In the genomic region with DNA sequence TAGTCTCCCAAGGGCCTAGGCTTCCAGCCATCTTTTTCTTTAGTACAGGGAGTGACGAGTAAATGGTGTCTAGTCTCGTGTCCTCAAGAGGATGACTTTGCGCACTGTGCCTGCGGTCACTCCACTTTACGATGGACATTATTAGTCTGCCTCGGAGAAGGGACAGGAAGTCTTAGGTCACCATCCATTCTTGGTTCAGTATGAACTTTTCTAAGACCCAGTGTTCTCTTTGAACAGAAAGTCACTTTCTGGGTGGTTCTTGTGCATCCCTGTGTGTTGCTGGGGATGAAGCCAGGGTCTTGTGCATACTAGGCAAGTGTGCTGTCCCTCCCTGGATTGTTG, we compare ENCODE assay signal across 25 mouse cellular contexts. TPM values are rescaled to one million over a fixed set of nuclear protein-coding genes. Genes with fewer than 3 reads are reported as not detected.
DNase-seq lines count a peak whose midpoint lies in the region; ATAC-seq and TF ChIP-seq lines count a peak whose summit lies in the region.
"Had no signal": no experiment of that assay in that cellular context is flagged by ENCODE, and none has a peak within 500 bp of the region (broad histone marks: within the 10 kb centered on the region; RNA-seq: fewer than 3 reads in every experiment).

No protein-coding gene starts in this region.

- TF ChIP-seq CTCF in heart, adult 2 months (IDR thresholded peaks at IDR 0.05), result no peak

- TF ChIP-seq EP300 in heart, adult 2 months (IDR thresholded peaks at IDR 0.05; ENCODE audit: insufficient read depth, low read depth, low read length), result no peak

- H3K27me3 ChIP-seq in heart, adult 2 months (ENCODE audit: control insufficient read depth, insufficient read depth, low read length), result no peaks in the 10 kb centered on the region
- no peaks in the 10 kb centered on the region for H3K27me3 ChIP-seq in heart, embryonic 15.5 days
- H3K27me3 ChIP-seq in megakaryocyte, embryonic 14.5 days (replicated peaks), result peaks cover 8% of the 10 kb centered on the region
- H3K27me3 ChIP-seq: forebrain, embryonic 15.5 days; neural tube, embryonic 12.5 days had no signal

- H3K9ac ChIP-seq in heart, adult 2 months (ENCODE audit: low read depth, low read length), result 0 out of 2 replicates have a peak overlapping the region, but pooled peaks have one; percentile 0
- H3K9ac ChIP-seq in heart, embryonic 15.5 days, result no peak overlapping the region
- H3K9ac ChIP-seq: forebrain, embryonic 15.5 days; neural tube, embryonic 12.5 days had no signal

- no peaks in the 10 kb centered on the region for H3K79me2 ChIP-seq in heart, adult 2 months (replicated peaks; ENCODE audit: control insufficient read depth, insufficient read depth, low read length)

- 24% methylated on average over 6 of the region's 6 CpGs for WGBS in heart, adult 2 months
- 60% methylated on average over 6 of the region's 6 CpGs for WGBS in heart, embryonic 15.5 days

- intact Hi-C loops in heart, adult 2 months (cut with DNase I), result no loop called here

- H3K9me3 ChIP-seq in heart, embryonic 15.5 days (replicated peaks), result no peaks in the 10 kb centered on the region
- peaks cover 4% of the 10 kb centered on the region for H3K9me3 ChIP-seq in megakaryocyte, embryonic 14.5 days
- H3K9me3 ChIP-seq: embryonic facial prominence, embryonic 10.5 days; forebrain, embryonic 15.5 days; neural tube, embryonic 12.5 days had no signal

- H3K4me1 ChIP-seq in heart, adult 2 months (ENCODE audit: control insufficient read depth, insufficient read depth, low read length), result peaks cover 22% of the 10 kb centered on the region
- peaks cover 51% of the 10 kb centered on the region for H3K4me1 ChIP-seq in heart, embryonic 15.5 days (replicated peaks)
- H3K4me1 ChIP-seq in megakaryocyte, embryonic 14.5 days, result peaks cover 81% of the 10 kb centered on the region
- H3K4me1 ChIP-seq: forebrain, embryonic 15.5 days; neural tube, embryonic 12.5 days had no signal

- no peak for TF ChIP-seq POLR2A in heart, adult 2 months (IDR thresholded peaks at IDR 0.05; ENCODE audit: insufficient read depth, low read depth, low read length)

- DNase-seq in heart, adult 2 months, result peak in 1 of 2 experiments; percentile 16
- DNase-seq in heart, adult 9 months (ENCODE audit: low spot score in 2 of 2), result no peak
- no peak for DNase-seq in heart, postnatal 4 days
- DNase-seq in kidney, postnatal 14 days, result peak; percentile 55
- DNase-seq in kidney, adult 18-20 months, result no peak
- DNase-seq: adrenal gland, postnatal 25 days; cerebellum, adult 11 months; cerebellum, postnatal 10 days; gastrocnemius, postnatal 10 days; lung, postnatal 14 days; midbrain, embryonic 14.5 days; right cerebral cortex, postnatal 14 days; thymus, adult 2 months; thymus, postnatal 4 days had no signal

- peak overlapping the region; percentile 74 for H3K27ac ChIP-seq in heart, adult 2 months
- H3K27ac ChIP-seq in heart, embryonic 15.5 days, result peak overlapping the region; percentile 83
- H3K27ac ChIP-seq: embryonic facial prominence, embryonic 10.5 days; forebrain, embryonic 15.5 days; hindbrain, postnatal 0 days; neural tube, embryonic 12.5 days had no signal

- no peak for ATAC-seq in heart, embryonic 15.5 days (replicated peaks; ENCODE audit: insufficient number of reproducible peaks, insufficient read depth, low FRiP score, low read depth)
- no peak for ATAC-seq in megakaryocyte, adult 5-6 weeks (ENCODE audit: poor library complexity, severe bottlenecking)
- ATAC-seq: forebrain, embryonic 15.5 days; hindbrain, postnatal 0 days had no signal

- no peaks in the 10 kb centered on the region; the same call in 1 of the 2 replicates for H3K36me3 ChIP-seq in heart, adult 2 months (ENCODE audit: control insufficient read depth, insufficient read depth, low read length)
- H3K36me3 ChIP-seq in heart, embryonic 15.5 days, result no peaks in the 10 kb centered on the region
- peaks cover 3% of the 10 kb centered on the region for H3K36me3 ChIP-seq in megakaryocyte, embryonic 14.5 days (replicated peaks; ENCODE audit: low read length)
- H3K36me3 ChIP-seq: embryonic facial prominence, embryonic 10.5 days; forebrain, embryonic 15.5 days; neural tube, embryonic 12.5 days had no signal

- H3K4me2 ChIP-seq in heart, embryonic 15.5 days, result 0 out of 2 replicates have a peak overlapping the region, but pooled peaks have one; percentile 1
- H3K4me2 ChIP-seq: forebrain, embryonic 15.5 days; liver, embryonic 11.5 days; neural tube, embryonic 12.5 days had no signal

- no peak overlapping the region; the same call in 1 of the 2 replicates for H3K4me3 ChIP-seq in heart, adult 2 months
- no peak overlapping the region for H3K4me3 ChIP-seq in heart, embryonic 15.5 days
- H3K4me3 ChIP-seq in megakaryocyte, embryonic 14.5 days (replicated peaks), result peak overlapping the region; percentile 82
- H3K4me3 ChIP-seq: embryonic facial prominence, embryonic 10.5 days; forebrain, embryonic 15.5 days; neural tube, embryonic 12.5 days had no signal

RNA-seq across cellular contexts. Expression of a gene that starts 9.2 kb away (rescaled TPM):
- 10 to 100 TPM in 1 of 2 experiments, 1 to 10 TPM in 1; 8.3 to 10.9 TPM for total RNA-seq in heart, adult 2 months (2021)
- 11.7 and 21.8 TPM in 2 replicates for polyA plus RNA-seq in heart, adult 2 months (2012; rRNA removed)
- polyA plus RNA-seq in heart, embryonic 15.5 days (2015; fragmentation: Nextera tagmentation; extraction: Ambion mirVana), result 24.0 and 24.5 TPM in 2 replicates
- total RNA-seq in heart, postnatal 4 days (2021), result 10 to 100 TPM; 22.8 to 28.0 TPM
- 3.1 and 3.5 TPM in 2 replicates for polyA plus RNA-seq in megakaryocyte, embryonic 14.5 days (2012; ENCODE audit: insufficient read depth, low replicate concordance)
- total RNA-seq in megakaryocyte, adult 5-6 weeks (2015), result 0.41 TPM in 1 of 2 replicates, not detected in the other
- 0.40 TPM in 1 of 2 replicates, not detected in the other for total RNA-seq in megakaryocyte, adult 5-6 weeks (2017)
- total RNA-seq: hematopoietic stem cell, adult 5-6 weeks; layer of hippocampus, postnatal 25 days; left cerebral cortex, postnatal 10 days had no signal

RNA-seq across cellular contexts. Expression of a gene that starts 25.2 kb away (rescaled TPM):
- total RNA-seq in heart, adult 2 months (2021), result 10 to 100 TPM; 52.1 to 62.9 TPM
- 37.6 and 41.3 TPM in 2 replicates for polyA plus RNA-seq in heart, adult 2 months (2012; rRNA removed)
- 22.9 and 23.4 TPM in 2 replicates for polyA plus RNA-seq in heart, embryonic 15.5 days (2015; fragmentation: Nextera tagmentation; extraction: Ambion mirVana)
- total RNA-seq in heart, postnatal 4 days (2021), result 10 to 100 TPM; 20.7 to 24.3 TPM
- 8.3 TPM in 1 of 2 replicates, not detected in the other for polyA plus RNA-seq in megakaryocyte, embryonic 14.5 days (2012; ENCODE audit: insufficient read depth, low replicate concordance)
- 3.6 and 3.8 TPM in 2 replicates for total RNA-seq in megakaryocyte, adult 5-6 weeks (2015)
- total RNA-seq in megakaryocyte, adult 5-6 weeks (2017), result 3.2 and 4.4 TPM in 2 replicates

RNA-seq across cellular contexts. Expression of a gene that starts 27.5 kb away (rescaled TPM):
- total RNA-seq in heart, adult 2 months (2021), result 10 to 100 TPM; 61.2 to 61.8 TPM
- polyA plus RNA-seq in heart, adult 2 months (2012; rRNA removed), result 101 and 154 TPM in 2 replicates
- 149 and 164 TPM in 2 replicates for polyA plus RNA-seq in heart, embryonic 15.5 days (2015; fragmentation: Nextera tagmentation; extraction: Ambion mirVana)
- total RNA-seq in heart, postnatal 4 days (2021), result 10 to 100 TPM; 78.3 to 85.3 TPM
- 531 TPM in 2 replicates for polyA plus RNA-seq in megakaryocyte, embryonic 14.5 days (2012; ENCODE audit: insufficient read depth, low replicate concordance)
- 184 and 209 TPM in 2 replicates for total RNA-seq in megakaryocyte, adult 5-6 weeks (2015)
- total RNA-seq in megakaryocyte, adult 5-6 weeks (2017), result 112 and 119 TPM in 2 replicates

RNA-seq across cellular contexts. Expression of a gene that starts 27.7 kb away (rescaled TPM):
- total RNA-seq in heart, adult 2 months (2021), result 10 to 100 TPM; 38.7 to 40.8 TPM
- polyA plus RNA-seq in heart, adult 2 months (2012; rRNA removed), result 32.2 and 41.4 TPM in 2 replicates
- 25.8 and 30.5 TPM in 2 replicates for polyA plus RNA-seq in heart, embryonic 15.5 days (2015; fragmentation: Nextera tagmentation; extraction: Ambion mirVana)
- 10 to 100 TPM; 33.0 to 34.4 TPM for total RNA-seq in heart, postnatal 4 days (2021)
- polyA plus RNA-seq in megakaryocyte, embryonic 14.5 days (2012; ENCODE audit: insufficient read depth, low replicate concordance), result 15.3 and 15.9 TPM in 2 replicates
- 4.3 and 5.2 TPM in 2 replicates for total RNA-seq in megakaryocyte, adult 5-6 weeks (2015)
- 7.0 and 8.0 TPM in 2 replicates for total RNA-seq in megakaryocyte, adult 5-6 weeks (2017)

RNA-seq across cellular contexts. Expression of a gene that starts 59.1 kb away (rescaled TPM):
- total RNA-seq in heart, adult 2 months (2021), result 1 to 10 TPM; 4.5 to 5.5 TPM
- polyA plus RNA-seq in heart, adult 2 months (2012; rRNA removed), result 9.9 and 10.6 TPM in 2 replicates
- 14.4 and 22.6 TPM in 2 replicates for polyA plus RNA-seq in heart, embryonic 15.5 days (2015; fragmentation: Nextera tagmentation; extraction: Ambion mirVana)
- 1 to 10 TPM; 9.3 TPM for total RNA-seq in heart, postnatal 4 days (2021)
- 36.8 and 55.0 TPM in 2 replicates for polyA plus RNA-seq in megakaryocyte, embryonic 14.5 days (2012; ENCODE audit: insufficient read depth, low replicate concordance)
- total RNA-seq in megakaryocyte, adult 5-6 weeks (2015), result 5.9 and 6.1 TPM in 2 replicates
- 3.0 and 6.5 TPM in 2 replicates for total RNA-seq in megakaryocyte, adult 5-6 weeks (2017)

Comparison
In these comparisons a context has a peak if more than half of its experiments do, and no peak if none do; other contexts are left out.
1. RNA of a gene that starts 9.2 kb away (total RNA-seq): 22.8 to 28.0 TPM in heart, postnatal 4 days and 8.3 to 10.9 TPM in heart, adult 2 months; 0.40 to 0.41 TPM in megakaryocyte, adult 5-6 weeks; every median in the first group is over 4 times any median in the second.